Mouse (Mus musculus): Measurements from ENCODE around the gene Ifitm2.

The Ifitm2 gene

GRCm38 (mm10) chr7:140942811-140943210, 13.0 kb downstream of the Ifitm2 start:
- no peak for DNase-seq (ENCODE audit: low spot score)

GRCm38 (mm10) chr7:140942341-140942740, 13.4 kb downstream of the Ifitm2 start:
- DNase-seq (ENCODE audit: low spot score), result no peak

GRCm38 (mm10) chr7:140941222-140942051, 14.3 kb downstream of the Ifitm2 start, which contains the start of gene Pgghg:
Gene Pgghg, plus strand, starts transcription at chr7:140941391.
- peak; percentile 76 for DNase-seq (ENCODE audit: low spot score)

- peak; percentile 52 for DNase-seq (ENCODE audit: low spot score)
Measured at GRCm38 (mm10) chr7:140939669-140940171, 16.1 kb downstream of the Ifitm2 start.

GRCm38 (mm10) chr7:140938896-140939295, 16.9 kb downstream of the Ifitm2 start:
- no peak for DNase-seq (ENCODE audit: low spot score)

- DNase-seq (ENCODE audit: low spot score), result no peak
Measured at GRCm38 (mm10) chr7:140938436-140938835, 17.4 kb downstream of the Ifitm2 start.

- no peak for DNase-seq (ENCODE audit: low spot score)
Measured at GRCm38 (mm10) chr7:140927181-140927580, 28.6 kb downstream of the Ifitm2 start.

GRCm38 (mm10) chr7:140923070-140923775, 32.6 kb downstream of the Ifitm2 start:
- no peak for DNase-seq (ENCODE audit: low spot score)

GRCm38 (mm10) chr7:140922398-140923069, 33.3 kb downstream of the Ifitm2 start:
- DNase-seq (ENCODE audit: low spot score), result no peak

GRCm38 (mm10) chr7:140921225-140921975, 34.4 kb downstream of the Ifitm2 start:
- no peak for DNase-seq (ENCODE audit: low spot score)

GRCm38 (mm10) chr7:140920418-140921029, 35.3 kb downstream of the Ifitm2 start, which contains the start of gene Nlrp6:
Gene Nlrp6, plus strand, starts transcription at chr7:140920902.
- no peak for DNase-seq (ENCODE audit: low spot score)

- no peak for DNase-seq (ENCODE audit: low spot score)
Measured at GRCm38 (mm10) chr7:140919911-140920310, 35.9 kb downstream of the Ifitm2 start.

GRCm38 (mm10) chr7:140914031-140914690, 41.6 kb downstream of the Ifitm2 start:
- no peak for DNase-seq (ENCODE audit: low spot score)

GRCm38 (mm10) chr7:140912846-140913482, 42.8 kb downstream of the Ifitm2 start:
- no peak for DNase-seq (ENCODE audit: low spot score)

- no peak for DNase-seq (ENCODE audit: low spot score)
Measured at GRCm38 (mm10) chr7:140912293-140912692, 43.5 kb downstream of the Ifitm2 start.

GRCm38 (mm10) chr7:140908634-140909107, 47.1 kb downstream of the Ifitm2 start:
- peak; percentile 69 for DNase-seq (ENCODE audit: low spot score)

- no peak for DNase-seq (ENCODE audit: low spot score)
Measured at GRCm38 (mm10) chr7:140908181-140908580, 47.6 kb downstream of the Ifitm2 start.

- DNase-seq (ENCODE audit: low spot score), result no peak
Measured at GRCm38 (mm10) chr7:140907697-140908096, 48.1 kb downstream of the Ifitm2 start.

GRCm38 (mm10) chr7:140907131-140907530, 48.7 kb downstream of the Ifitm2 start:
- no peak for DNase-seq (ENCODE audit: low spot score)

GRCm38 (mm10) chr7:140905642-140906081, 50.1 kb downstream of the Ifitm2 start:
- DNase-seq (ENCODE audit: low spot score), result no peak
